Mouse (Mus musculus): ENCODE results near the gene Hrnr. TPM values are rescaled to one million over a fixed set of nuclear protein-coding genes. Genes with fewer than 3 reads are reported as not detected.

Hrnr gene
- polyA plus RNA-seq, 1 experiment from 2014 or later = 0.05 TPM

GRCm38 (mm10) chr3:93314388-93314787 lies 5.2 kb upstream of the Hrnr start:
- DNase-seq (ENCODE audit: low spot score) (peak; percentile 4), ATAC-seq (replicated peaks; ENCODE audit: low FRiP score, low read depth) (no peak)
- peak; percentile 53 for TF ChIP-seq CTCF (IDR thresholded peaks at IDR 0.05; ENCODE audit: low read depth)
- Histone ChIP-seq H3K4me1 (replicated peaks; ENCODE audit: insufficient read depth, low read length) (no peaks in the 10 kb centered on the region), H3K4me2 (ENCODE audit: low read length) (no peak overlapping the region), H3K27me3 (ENCODE audit: insufficient read depth, low read length) (no peaks in the 10 kb centered on the region), H3K9me3 (replicated peaks; ENCODE audit: low read length) (no peaks in the 10 kb centered on the region), H3K9ac (ENCODE audit: low read depth, low read length) (no peak overlapping the region), H3K4me3 (replicated peaks; ENCODE audit: low read depth, low read length) (no peak overlapping the region), H3K27ac (no peak overlapping the region), H3K36me3 (ENCODE audit: insufficient read depth, low read length) (no peaks in the 10 kb centered on the region)
- 91% methylated on average over 1 of the region's 1 CpGs for whole genome bisulfite sequencing

DNA sequence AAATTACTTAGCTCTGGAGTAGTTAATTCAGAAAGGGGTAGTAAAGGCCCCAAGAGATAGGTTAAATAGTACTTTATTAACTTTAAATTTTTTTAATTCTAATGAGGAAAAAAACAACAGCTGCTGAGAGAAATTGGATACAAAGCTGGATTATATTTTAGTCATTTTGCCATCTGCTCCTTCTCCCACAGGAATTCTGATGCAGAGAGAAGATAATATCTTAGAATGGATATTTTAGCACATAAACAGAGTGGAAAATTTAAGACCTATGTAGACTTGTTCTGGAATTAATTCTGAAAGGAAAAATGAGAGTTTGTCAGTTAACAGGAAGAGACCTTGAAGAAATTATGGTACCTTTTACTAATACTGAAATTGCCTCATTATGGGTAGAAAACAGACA lies 18.2 kb downstream of the Hrnr start:
- no peak for ATAC-seq (replicated peaks; ENCODE audit: low FRiP score, low read depth)
- no peak overlapping the region for H3K4me3 ChIP-seq (replicated peaks; ENCODE audit: low read depth, low read length)
- no peak for DNase-seq (ENCODE audit: low spot score)
- no peak for TF ChIP-seq CTCF (IDR thresholded peaks at IDR 0.05; ENCODE audit: low read depth)
- no peak overlapping the region for H3K4me2 ChIP-seq (ENCODE audit: low read length)
- no peaks in the 10 kb centered on the region for H3K9me3 ChIP-seq (replicated peaks; ENCODE audit: low read length)
- H3K36me3 ChIP-seq (ENCODE audit: insufficient read depth, low read length) = no peaks in the 10 kb centered on the region
- no peak overlapping the region for H3K9ac ChIP-seq (ENCODE audit: low read depth, low read length)
- no peak overlapping the region for H3K27ac ChIP-seq
- no peaks in the 10 kb centered on the region for H3K4me1 ChIP-seq (replicated peaks; ENCODE audit: insufficient read depth, low read length)
- H3K27me3 ChIP-seq (ENCODE audit: insufficient read depth, low read length) = no peaks in the 10 kb centered on the region

- no peak overlapping the region for H3K4me3 ChIP-seq (replicated peaks; ENCODE audit: low read depth, low read length)
- ATAC-seq (replicated peaks; ENCODE audit: low FRiP score, low read depth) (no peak), DNase-seq (ENCODE audit: low spot score) (no peak)
- no peaks in the 10 kb centered on the region for H3K27me3 ChIP-seq (ENCODE audit: insufficient read depth, low read length)
- H3K9ac ChIP-seq (ENCODE audit: low read depth, low read length) = no peak overlapping the region
- no peaks in the 10 kb centered on the region for H3K4me1 ChIP-seq (replicated peaks; ENCODE audit: insufficient read depth, low read length)
- 88% methylated on average over 4 of the region's 4 CpGs for WGBS
- no peak overlapping the region for H3K4me2 ChIP-seq (ENCODE audit: low read length)
- H3K36me3 ChIP-seq (ENCODE audit: insufficient read depth, low read length) = no peaks in the 10 kb centered on the region
- H3K9me3 ChIP-seq (replicated peaks; ENCODE audit: low read length) = no peaks in the 10 kb centered on the region
- no peak for TF ChIP-seq CTCF (IDR thresholded peaks at IDR 0.05; ENCODE audit: low read depth)
- no peak overlapping the region for H3K27ac ChIP-seq
These were observed 20.5 kb downstream of the Hrnr start for GRCm38 (mm10) chr3:93340021-93340420.

- TF ChIP-seq CTCF (IDR thresholded peaks at IDR 0.05; ENCODE audit: low read depth) = no peak
- no peaks in the 10 kb centered on the region for H3K27me3 ChIP-seq (ENCODE audit: insufficient read depth, low read length)
- no peaks in the 10 kb centered on the region for H3K4me1 ChIP-seq (replicated peaks; ENCODE audit: insufficient read depth, low read length)
- H3K27ac ChIP-seq = no peak overlapping the region
- ATAC-seq (replicated peaks; ENCODE audit: low FRiP score, low read depth) = no peak
- H3K9me3 ChIP-seq (replicated peaks; ENCODE audit: low read length) = no peaks in the 10 kb centered on the region
- 67% methylated on average over 2 of the region's 2 CpGs for WGBS
- H3K9ac ChIP-seq (ENCODE audit: low read depth, low read length) = no peak overlapping the region
- no peak overlapping the region for H3K4me2 ChIP-seq (ENCODE audit: low read length)
- DNase-seq (ENCODE audit: low spot score) = no peak
- no peaks in the 10 kb centered on the region for H3K36me3 ChIP-seq (ENCODE audit: insufficient read depth, low read length)
- H3K4me3 ChIP-seq (replicated peaks; ENCODE audit: low read depth, low read length) = no peak overlapping the region
These were observed 27.3 kb downstream of the Hrnr start for GRCm38 (mm10) chr3:93346896-93347295.

DNA sequence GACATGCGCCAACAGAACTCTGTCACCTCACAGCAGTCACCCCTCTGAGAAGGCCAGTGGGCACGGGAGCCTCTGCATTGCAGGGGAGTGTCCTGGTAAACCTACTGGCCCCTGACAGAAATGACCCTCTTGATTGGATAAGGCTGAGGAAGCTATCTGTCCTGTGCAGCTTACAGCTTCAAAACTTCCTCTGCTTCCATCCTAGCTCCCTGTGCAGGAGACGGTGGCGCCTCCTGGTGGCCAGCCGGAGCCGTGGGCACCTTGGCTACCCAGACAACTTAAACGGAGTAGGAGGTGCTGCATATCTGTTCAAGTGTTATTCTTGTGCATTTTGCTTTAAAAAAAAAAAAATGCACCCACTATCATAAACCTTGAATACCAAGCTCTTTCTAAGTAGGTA lies 40.5 kb downstream of the Hrnr start:
- no peak overlapping the region for H3K4me2 ChIP-seq (ENCODE audit: low read length)
- H3K9me3 ChIP-seq (replicated peaks; ENCODE audit: low read length) = no peaks in the 10 kb centered on the region
- no peaks in the 10 kb centered on the region for H3K4me1 ChIP-seq (replicated peaks; ENCODE audit: insufficient read depth, low read length)
- no peaks in the 10 kb centered on the region for H3K27me3 ChIP-seq (ENCODE audit: insufficient read depth, low read length)
- H3K36me3 ChIP-seq (ENCODE audit: insufficient read depth, low read length) = no peaks in the 10 kb centered on the region
- ATAC-seq (replicated peaks; ENCODE audit: low FRiP score, low read depth) (peak; percentile 76; the same call in 1 of the 2 replicates), DNase-seq (ENCODE audit: low spot score) (peak; percentile 76)
- H3K27ac ChIP-seq = no peak overlapping the region
- H3K9ac ChIP-seq (ENCODE audit: low read depth, low read length) = no peak overlapping the region
- H3K4me3 ChIP-seq (replicated peaks; ENCODE audit: low read depth, low read length) = no peak overlapping the region
- WGBS = 16% methylated on average over 7 of the region's 7 CpGs
- TF ChIP-seq CTCF (IDR thresholded peaks at IDR 0.05; ENCODE audit: low read depth) = peak; percentile 86

GRCm38 (mm10) chr3:93361933-93362574 lies 42.5 kb downstream of the Hrnr start:
- DNase-seq (ENCODE audit: low spot score) (peak; percentile 92), ATAC-seq (replicated peaks; ENCODE audit: low FRiP score, low read depth) (peak; percentile 62; the same call in 1 of the 2 replicates)
- Histone ChIP-seq H3K9ac (ENCODE audit: low read depth, low read length) (no peak overlapping the region), H3K27me3 (ENCODE audit: insufficient read depth, low read length) (no peaks in the 10 kb centered on the region), H3K4me2 (ENCODE audit: low read length) (peak overlapping the region; percentile 39; the same call in 1 of the 2 replicates), H3K9me3 (replicated peaks; ENCODE audit: low read length) (no peaks in the 10 kb centered on the region), H3K27ac (no peak overlapping the region), H3K4me1 (replicated peaks; ENCODE audit: insufficient read depth, low read length) (no peaks in the 10 kb centered on the region), H3K36me3 (ENCODE audit: insufficient read depth, low read length) (no peaks in the 10 kb centered on the region), H3K4me3 (replicated peaks; ENCODE audit: low read depth, low read length) (no peak overlapping the region)
- WGBS = 5% methylated on average over 10 of the region's 10 CpGs
- TF ChIP-seq CTCF (IDR thresholded peaks at IDR 0.05; ENCODE audit: low read depth) = peak; percentile 92

Data from kidney, postnatal 0 days (tissue).